Mouse (Mus musculus): ENCODE measurements around the gene Phf12. TPM values are rescaled to one million over a fixed set of nuclear protein-coding genes. Genes with fewer than 3 reads are reported as not detected.

Phf12 gene
- total RNA-seq, 1 experiment from 2014 or later = 43.9 TPM

- ATAC-seq (replicated peaks; ENCODE audit: insufficient number of reproducible peaks, low FRiP score, low TSS enrichment, poor library complexity, severe bottlenecking) = peak; percentile 85
These were observed 77.5 kb downstream of the Phf12 start for GRCm38 (mm10) chr11:78059833-78060757.

GRCm38 (mm10) chr11:78062563-78062962 is 80.0 kb downstream of the Phf12 start:
- no peak for ATAC-seq (replicated peaks; ENCODE audit: insufficient number of reproducible peaks, low FRiP score, low TSS enrichment, poor library complexity, severe bottlenecking)

GRCm38 (mm10) chr11:78065906-78066305 is 83.4 kb downstream of the Phf12 start:
- ATAC-seq (replicated peaks; ENCODE audit: insufficient number of reproducible peaks, low FRiP score, low TSS enrichment, poor library complexity, severe bottlenecking) = no peak

GRCm38 (mm10) chr11:78066641-78067040 is 84.1 kb downstream of the Phf12 start:
- no peak for ATAC-seq (replicated peaks; ENCODE audit: insufficient number of reproducible peaks, low FRiP score, low TSS enrichment, poor library complexity, severe bottlenecking)

- no peak for ATAC-seq (replicated peaks; ENCODE audit: insufficient number of reproducible peaks, low FRiP score, low TSS enrichment, poor library complexity, severe bottlenecking)
These were observed 85.0 kb downstream of the Phf12 start for GRCm38 (mm10) chr11:78067566-78067965.

GRCm38 (mm10) chr11:78069130-78069529 is 86.6 kb downstream of the Phf12 start:
- no peak for ATAC-seq (replicated peaks; ENCODE audit: insufficient number of reproducible peaks, low FRiP score, low TSS enrichment, poor library complexity, severe bottlenecking)

GRCm38 (mm10) chr11:78069646-78070045 is 87.1 kb downstream of the Phf12 start:
- ATAC-seq (replicated peaks; ENCODE audit: insufficient number of reproducible peaks, low FRiP score, low TSS enrichment, poor library complexity, severe bottlenecking) = no peak

GRCm38 (mm10) chr11:78071938-78072337 is 89.4 kb downstream of the Phf12 start:
- ATAC-seq (replicated peaks; ENCODE audit: insufficient number of reproducible peaks, low FRiP score, low TSS enrichment, poor library complexity, severe bottlenecking) = no peak

- ATAC-seq (replicated peaks; ENCODE audit: insufficient number of reproducible peaks, low FRiP score, low TSS enrichment, poor library complexity, severe bottlenecking) = no peak
These were observed 90.0 kb downstream of the Phf12 start for GRCm38 (mm10) chr11:78072425-78073130.

- ATAC-seq (replicated peaks; ENCODE audit: insufficient number of reproducible peaks, low FRiP score, low TSS enrichment, poor library complexity, severe bottlenecking) = no peak
These were observed 91.2 kb downstream of the Phf12 start for GRCm38 (mm10) chr11:78073577-78074276.

- ATAC-seq (replicated peaks; ENCODE audit: insufficient number of reproducible peaks, low FRiP score, low TSS enrichment, poor library complexity, severe bottlenecking) = no peak
These were observed 91.7 kb downstream of the Phf12 start for GRCm38 (mm10) chr11:78074277-78074652.

- no peak for ATAC-seq (replicated peaks; ENCODE audit: insufficient number of reproducible peaks, low FRiP score, low TSS enrichment, poor library complexity, severe bottlenecking)
These were observed 92.1 kb downstream of the Phf12 start for GRCm38 (mm10) chr11:78074666-78075065.

Other genes starting within 250 kb of the Phf12 start
- gene Myo18a, start 219.5 kb upstream of the Phf12 start, total RNA-seq (2017) = 142 to 166 TPM (median 145 TPM) in 3 replicates
- 0.68 to 1.2 TPM in 2 of 3 replicates, not detected in the other for gene Gm10277, start 195.0 kb upstream of the Phf12 start, total RNA-seq (2017)
- gene Pipox, start 88.7 kb upstream of the Phf12 start, total RNA-seq (2017) = not detected in 3 replicates
- gene Sez6, start 52.0 kb upstream of the Phf12 start, total RNA-seq (2017) = not detected in 3 replicates
- 0.39 to 0.86 TPM in 2 of 3 replicates, not detected in the other for gene Dhrs13, start 49.5 kb downstream of the Phf12 start, total RNA-seq (2017)
- 18.5 to 34.4 TPM (median 28.9 TPM) in 3 replicates for gene Flot2, start 55.2 kb downstream of the Phf12 start, total RNA-seq (2017)
- gene Eral1, start 97.6 kb downstream of the Phf12 start, total RNA-seq (2017) = 7.1 to 17.9 TPM (median 16.5 TPM) in 3 replicates
- 3.6 to 7.9 TPM (median 4.4 TPM) in 3 replicates for gene Fam222b, start 111.9 kb downstream of the Phf12 start, total RNA-seq (2017)
- gene Traf4, start 182.8 kb downstream of the Phf12 start, total RNA-seq (2017) = 3.6 to 4.9 TPM (median 3.6 TPM) in 3 replicates
- gene Nek8, start 193.9 kb downstream of the Phf12 start, total RNA-seq (2017) = 2.5 to 4.3 TPM (median 2.8 TPM) in 3 replicates
- 2.5 to 4.6 TPM (median 2.9 TPM) in 3 replicates for gene Tlcd1, start 194.0 kb downstream of the Phf12 start, total RNA-seq (2017)
- 1,700 to 2,580 TPM (median 2,203 TPM) in 3 replicates for gene Rpl23a, start 200.8 kb downstream of the Phf12 start, total RNA-seq (2017)
- gene Rab34, start 205.7 kb downstream of the Phf12 start, total RNA-seq (2017) = not detected in 3 replicates
- not detected in 3 replicates for gene Proca1, start 210.6 kb downstream of the Phf12 start, total RNA-seq (2017)

All from monocyte, adult 5-6 weeks (primary cell).